In the genomic region with DNA sequence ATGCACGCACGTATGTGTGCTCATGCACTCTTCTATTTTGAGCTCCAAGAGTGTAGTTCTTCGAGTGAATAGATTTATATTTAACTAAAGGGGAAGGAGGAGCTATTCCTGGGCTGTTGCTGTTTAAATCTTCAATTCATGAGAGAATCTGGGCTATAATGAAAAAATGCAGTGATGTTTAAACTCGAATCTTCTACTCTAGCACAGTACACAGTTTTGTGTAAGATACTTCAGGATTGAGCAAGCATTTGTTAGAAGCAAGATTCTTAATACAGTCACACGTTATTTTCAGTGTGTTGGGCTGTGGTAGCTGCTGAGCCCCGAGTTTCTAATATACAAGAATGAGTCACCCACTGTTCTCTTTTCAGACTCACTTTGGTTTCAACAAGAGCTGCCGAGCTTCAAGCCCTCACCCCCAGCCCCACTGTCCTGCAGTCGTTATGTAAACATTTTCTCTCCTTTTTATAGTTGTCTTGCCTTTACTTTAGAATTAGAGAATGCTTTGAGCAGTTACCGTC, we compare ENCODE assay signal across 30 mouse cellular contexts.
DNase-seq lines count a peak whose midpoint lies in the region; ATAC-seq and TF ChIP-seq lines count a peak whose summit lies in the region.
"Had no signal": no experiment of that assay in that cellular context is flagged by ENCODE, and none has a peak within 500 bp of the region (broad histone marks: within the 10 kb centered on the region; RNA-seq: fewer than 3 reads in every experiment).

No protein-coding gene starts in this region.

- H3K36me3 ChIP-seq in midbrain, embryonic 11.5 days (ENCODE audit: control insufficient read depth, insufficient read depth, low read length) = no peaks in the 10 kb centered on the region; the same call in 1 of the 2 replicates
- H3K36me3 ChIP-seq: liver, embryonic 12.5 days; midbrain, embryonic 15.5 days had no signal

- H3K27ac ChIP-seq in gastrocnemius, adult 2 months = 0 out of 2 replicates have a peak overlapping the region, but pooled peaks have one; percentile 9
- H3K27ac ChIP-seq in olfactory bulb, adult 2 months (ENCODE audit: insufficient read depth, low read depth, low read length) = peak overlapping the region; percentile 91
- no peak overlapping the region for H3K27ac ChIP-seq in midbrain, embryonic 11.5 days (ENCODE audit: low read depth, low read length)
- H3K27ac ChIP-seq: forebrain, embryonic 12.5 days; hindbrain, embryonic 13.5 days; liver, embryonic 12.5 days; macrophage; midbrain, embryonic 15.5 days; neural tube, embryonic 12.5 days had no signal

- ATAC-seq in midbrain, embryonic 11.5 days (ENCODE audit: low FRiP score) = no peak
- ATAC-seq: intestine, embryonic 16.5 days; liver, embryonic 12.5 days; liver, postnatal 0 days; midbrain, embryonic 15.5 days had no signal

- TF ChIP-seq CTCF in gastrocnemius, adult 2 months (IDR thresholded peaks at IDR 0.05) = no peak
- TF ChIP-seq CTCF in olfactory bulb, adult 2 months (IDR thresholded peaks at IDR 0.05; ENCODE audit: insufficient read depth, low read depth, low read length) = no peak

- TF ChIP-seq POLR2A in olfactory bulb, adult 2 months (IDR thresholded peaks at IDR 0.05; ENCODE audit: insufficient read depth, low read depth, low read length) = no peak

- no peak overlapping the region for H3K9ac ChIP-seq in midbrain, embryonic 11.5 days (ENCODE audit: low read length)
- H3K9ac ChIP-seq: forebrain, embryonic 12.5 days; heart, embryonic 12.5 days; hindbrain, embryonic 13.5 days; liver, embryonic 12.5 days; liver, postnatal 0 days; midbrain, embryonic 15.5 days; neural tube, embryonic 12.5 days had no signal

- intact Hi-C loops in gastrocnemius, adult 2 months (cut with DNase I) = no loop called here

- no peaks in the 10 kb centered on the region for H3K27me3 ChIP-seq in midbrain, embryonic 11.5 days (ENCODE audit: control insufficient read depth, insufficient read depth, low read length)
- H3K27me3 ChIP-seq: forebrain, embryonic 12.5 days; heart, embryonic 12.5 days; hindbrain, embryonic 13.5 days; liver, embryonic 12.5 days; midbrain, embryonic 15.5 days; neural tube, embryonic 12.5 days had no signal

- no peak overlapping the region for H3K4me3 ChIP-seq in gastrocnemius, adult 2 months
- H3K4me3 ChIP-seq in olfactory bulb, adult 2 months (ENCODE audit: insufficient read depth, low read depth, low read length) = no peak overlapping the region
- H3K4me3 ChIP-seq in midbrain, embryonic 11.5 days (ENCODE audit: low read depth, low read length) = no peak overlapping the region
- H3K4me3 ChIP-seq: erythroblast, embryonic 14.5 days; forebrain, embryonic 12.5 days; heart, embryonic 12.5 days; hindbrain, embryonic 13.5 days; liver, embryonic 12.5 days; midbrain, embryonic 15.5 days; neural tube, embryonic 12.5 days had no signal

- 11% methylated on average over 9 of the region's 9 CpGs for WGBS in olfactory bulb, adult 2 months
- 83% methylated on average over 9 of the region's 9 CpGs for WGBS in midbrain, embryonic 11.5 days

- H3K4me1 ChIP-seq in olfactory bulb, adult 2 months (ENCODE audit: control insufficient read depth, insufficient read depth, low read length) = no peaks in the 10 kb centered on the region
- H3K4me1 ChIP-seq in midbrain, embryonic 11.5 days (ENCODE audit: control insufficient read depth, insufficient read depth, low read length) = no peaks in the 10 kb centered on the region
- H3K4me1 ChIP-seq: forebrain, embryonic 12.5 days; heart, embryonic 12.5 days; hindbrain, embryonic 13.5 days; liver, embryonic 12.5 days; midbrain, embryonic 15.5 days; neural tube, embryonic 12.5 days had no signal

- H3K4me2 ChIP-seq in midbrain, embryonic 11.5 days = no peak overlapping the region
- H3K4me2 ChIP-seq: forebrain, embryonic 12.5 days; heart, embryonic 12.5 days; hindbrain, embryonic 13.5 days; liver, embryonic 12.5 days; midbrain, embryonic 15.5 days; neural tube, embryonic 12.5 days had no signal

- DNase-seq in gastrocnemius, adult 2 months = no peak
- DNase-seq in gastrocnemius, postnatal 25 days = no peak
- peak; percentile 32 for DNase-seq in right cerebral cortex, adult 18-20 months
- DNase-seq in right cerebral cortex, postnatal 14 days = no peak
- DNase-seq in NIH3T3 (ENCODE audit: low read depth) = peak; percentile 64
- no peak for DNase-seq in cerebellum, postnatal 10 days
- DNase-seq in midbrain, embryonic 11.5 days (ENCODE audit: low spot score, missing footprints) = no peak
- DNase-seq: adrenal gland, postnatal 14 days; B cell, adult 2 months; cerebellum, adult 11-12 months; cerebellum, adult 9-11 months; gastrocnemius, postnatal 14 days; heart, adult 18-20 months; heart, postnatal 4 days; kidney, adult 9 months; kidney, postnatal 14 days; left cerebral cortex, postnatal 4 days; liver, postnatal 0 days; thymus, adult 2 months; thymus, postnatal 36 days had no signal

- no peaks in the 10 kb centered on the region for H3K9me3 ChIP-seq in midbrain, embryonic 11.5 days (ENCODE audit: control insufficient read depth, low read length)
- H3K9me3 ChIP-seq: forebrain, embryonic 12.5 days; heart, embryonic 12.5 days; hindbrain, embryonic 13.5 days; liver, embryonic 12.5 days; midbrain, embryonic 15.5 days; neural tube, embryonic 12.5 days had no signal

Comparison
In these comparisons a context has a peak if more than half of its experiments do, and no peak if none do; other contexts are left out.
1. DNase-seq: peak in right cerebral cortex, adult 18-20 months (single experiment) and NIH3T3 (single experiment); none in gastrocnemius, adult 2 months (single experiment), gastrocnemius, postnatal 25 days (single experiment), right cerebral cortex, postnatal 14 days (single experiment), cerebellum, postnatal 10 days (0 of 2) and midbrain, embryonic 11.5 days (single experiment).